Mouse (Mus musculus): ENCODE data around the gene Pisd. TPM values are rescaled to one million over a fixed set of nuclear protein-coding genes. Genes with fewer than 3 reads are reported as not detected.
"Not testable (repeated sequence)": the region's sequence is repeated elsewhere in the genome, so short reads cannot be mapped to it uniquely, and the experiment has no call there.

Pisd gene
- polyA plus RNA-seq (2012; ENCODE audit: insufficient read depth, insufficient read length, low replicate concordance, missing spikeins), result not detected in 2 replicates

DNA sequence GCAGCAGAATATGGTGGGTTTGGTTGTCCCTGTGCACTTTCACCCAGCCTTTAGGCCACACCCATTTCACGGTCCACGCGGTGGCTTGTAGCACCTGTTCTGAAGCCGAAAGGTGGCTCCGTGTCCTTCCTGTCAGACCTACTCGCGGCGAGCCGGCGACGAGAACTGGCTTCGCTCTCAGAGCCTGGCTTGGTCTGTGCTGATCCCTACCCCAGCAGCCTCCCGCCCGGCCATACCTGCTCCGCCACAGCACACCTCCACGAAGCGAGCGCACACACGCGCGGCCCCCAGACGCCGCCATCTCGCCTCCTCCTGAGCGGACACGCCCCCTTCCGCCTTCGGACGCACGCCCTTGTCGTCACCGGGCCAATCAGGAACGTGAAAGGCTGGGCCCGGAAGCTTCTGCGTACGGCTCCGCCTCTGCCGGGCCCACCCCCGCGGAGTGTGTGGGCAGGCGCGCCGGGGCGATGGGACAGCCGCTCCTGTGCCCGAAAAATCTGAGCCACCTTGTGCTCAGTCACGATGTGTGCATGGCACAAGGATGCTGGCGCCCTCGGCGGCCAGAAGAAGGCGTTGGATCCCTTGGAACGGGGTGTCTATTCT, at the start of gene Pisd:
Gene Pisd, minus strand, starts transcription at position 334 of the 603 bp plus-strand sequence.
- Histone ChIP-seq H3K4me3 (ENCODE audit: insufficient read depth, low read depth, low read length) (peak within 1 kb of the TSS; percentile 78), H3K4me1 (ENCODE audit: control insufficient read depth, insufficient read depth, low read length) (no peaks in the 10 kb centered on the region), H3K27ac (ENCODE audit: insufficient read depth, low read depth, low read length) (peak within 1 kb of the TSS; percentile 50)
- peak; percentile 92 for TF ChIP-seq POLR2A (IDR thresholded peaks at IDR 0.05; ENCODE audit: insufficient read depth, low read depth, low read length)
- 0 out of 2 replicates have a peak, but pooled peaks have one; percentile 25 for TF ChIP-seq CTCF (IDR thresholded peaks at IDR 0.05; ENCODE audit: insufficient read depth, low read depth, low read length)
- under 1% methylated on average over 52 of the region's 52 CpGs for WGBS

DNA sequence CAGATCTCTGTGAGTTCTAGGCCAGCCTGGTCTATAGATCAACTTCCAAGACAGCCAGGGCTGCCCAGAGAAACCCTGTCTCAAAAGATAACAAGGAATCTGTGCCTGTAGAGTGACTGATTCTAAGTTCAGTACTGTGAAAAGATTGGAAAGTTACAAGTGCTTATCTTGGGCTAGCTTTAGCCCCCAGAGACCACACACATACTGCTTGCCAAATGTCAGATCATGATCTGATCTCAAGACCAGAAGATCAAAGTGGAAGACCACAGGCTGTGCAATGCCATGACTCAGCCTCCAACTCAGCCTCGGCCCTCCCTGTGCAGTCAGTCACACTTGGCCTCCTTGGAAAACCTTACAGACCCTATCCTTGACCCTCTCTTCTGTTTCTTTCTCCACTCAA, 49.1 kb upstream of the Pisd start:
- peaks cover 5% of the 10 kb centered on the region; the same call in 1 of the 2 replicates for H3K4me1 ChIP-seq (ENCODE audit: control insufficient read depth, insufficient read depth, low read length)
- H3K4me3 ChIP-seq (ENCODE audit: insufficient read depth, low read depth, low read length), result no peak overlapping the region
- H3K27ac ChIP-seq (ENCODE audit: insufficient read depth, low read depth, low read length), result no peak overlapping the region
- TF ChIP-seq CTCF (IDR thresholded peaks at IDR 0.05; ENCODE audit: insufficient read depth, low read depth, low read length), result no peak
- TF ChIP-seq POLR2A (IDR thresholded peaks at IDR 0.05; ENCODE audit: insufficient read depth, low read depth, low read length), result no peak
- 69% methylated on average over 1 of the region's 1 CpGs for WGBS

DNA sequence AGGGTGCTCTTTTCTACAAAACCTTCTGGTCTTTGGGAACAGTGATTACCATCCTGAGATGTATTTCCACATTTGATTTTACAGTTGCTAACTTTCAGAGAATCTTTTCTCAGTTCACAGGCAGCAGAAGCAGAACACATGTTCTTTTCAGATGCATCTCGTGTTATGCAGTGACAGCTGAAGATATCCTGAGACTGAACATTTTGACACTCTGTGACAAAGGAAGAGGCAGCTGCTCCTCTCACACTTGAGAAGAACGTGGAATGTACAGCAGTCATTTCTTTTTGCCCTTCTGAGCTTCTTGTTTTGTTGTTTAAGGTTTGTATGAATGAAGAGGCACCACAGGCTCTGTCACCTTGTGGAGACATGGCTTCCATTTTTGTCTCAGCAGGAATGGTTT, 44.6 kb upstream of the Pisd start:
- TF ChIP-seq CTCF (IDR thresholded peaks at IDR 0.05; ENCODE audit: insufficient read depth, low read depth, low read length) (no peak), POLR2A (IDR thresholded peaks at IDR 0.05; ENCODE audit: insufficient read depth, low read depth, low read length) (no peak)
- no peak overlapping the region for H3K4me3 ChIP-seq (ENCODE audit: insufficient read depth, low read depth, low read length)
- peaks cover 7% of the 10 kb centered on the region; the same call in 1 of the 2 replicates for H3K4me1 ChIP-seq (ENCODE audit: control insufficient read depth, insufficient read depth, low read length)
- WGBS, result 83% methylated on average over 2 of the region's 2 CpGs
- H3K27ac ChIP-seq (ENCODE audit: insufficient read depth, low read depth, low read length), result no peak overlapping the region

DNA sequence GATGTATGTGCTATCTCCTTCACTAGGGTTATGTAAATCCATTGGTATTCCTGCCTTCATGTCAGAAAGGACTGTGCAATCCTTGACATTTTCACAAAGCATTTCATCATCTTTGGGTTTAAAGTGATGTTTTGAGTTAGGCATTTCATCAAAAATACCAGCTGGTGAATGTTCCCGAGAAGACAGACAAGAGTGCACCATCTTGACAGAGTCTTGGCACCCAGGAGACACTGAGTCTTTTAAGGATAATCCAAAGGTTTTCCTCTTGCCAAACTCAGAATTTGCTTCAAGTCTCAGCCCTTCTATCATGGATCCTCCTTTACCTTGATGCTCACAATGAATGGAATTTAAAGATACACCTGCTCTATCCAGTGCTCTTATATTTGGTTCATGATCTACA, 43.3 kb upstream of the Pisd start:
- not testable (repeated sequence) for H3K27ac ChIP-seq (ENCODE audit: insufficient read depth, low read depth, low read length); H3K4me1 ChIP-seq (ENCODE audit: control insufficient read depth, insufficient read depth, low read length); H3K4me3 ChIP-seq (ENCODE audit: insufficient read depth, low read depth, low read length)
- 78% methylated on average over 1 of the region's 1 CpGs for WGBS

DNA sequence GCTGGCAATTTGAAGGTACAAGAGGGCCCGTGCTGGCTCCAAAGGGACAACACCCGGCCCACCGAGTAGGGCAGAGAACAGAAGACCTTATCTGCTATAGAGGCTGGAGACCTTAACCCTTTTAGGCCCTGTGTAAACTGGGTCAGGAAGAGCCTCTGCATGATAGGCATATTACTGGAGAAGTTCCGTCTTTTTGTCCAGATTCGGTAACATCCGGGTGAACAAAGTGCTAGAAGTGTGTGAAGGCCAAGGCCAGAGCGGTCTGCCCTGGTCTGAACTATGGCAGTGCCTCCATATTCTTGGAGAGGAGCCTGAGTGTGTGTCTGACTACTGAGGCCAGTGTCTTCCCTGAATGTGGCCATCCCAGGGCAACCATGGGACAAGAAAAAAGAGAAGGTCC, 41.6 kb upstream of the Pisd start, which contains the start of gene Gm20671:
Gene Gm20671, minus strand, starts transcription at position 101 of the 400 bp plus-strand sequence.
- Histone ChIP-seq H3K4me3 (ENCODE audit: insufficient read depth, low read depth, low read length) (no peak within 1 kb of the TSS), H3K4me1 (ENCODE audit: control insufficient read depth, insufficient read depth, low read length) (peaks cover 6% of the 10 kb centered on the region), H3K27ac (ENCODE audit: insufficient read depth, low read depth, low read length) (no peak within 1 kb of the TSS)
- 89% methylated on average over 7 of the region's 7 CpGs for WGBS
- TF ChIP-seq CTCF (IDR thresholded peaks at IDR 0.05; ENCODE audit: insufficient read depth, low read depth, low read length) (no peak), POLR2A (IDR thresholded peaks at IDR 0.05; ENCODE audit: insufficient read depth, low read depth, low read length) (no peak)

DNA sequence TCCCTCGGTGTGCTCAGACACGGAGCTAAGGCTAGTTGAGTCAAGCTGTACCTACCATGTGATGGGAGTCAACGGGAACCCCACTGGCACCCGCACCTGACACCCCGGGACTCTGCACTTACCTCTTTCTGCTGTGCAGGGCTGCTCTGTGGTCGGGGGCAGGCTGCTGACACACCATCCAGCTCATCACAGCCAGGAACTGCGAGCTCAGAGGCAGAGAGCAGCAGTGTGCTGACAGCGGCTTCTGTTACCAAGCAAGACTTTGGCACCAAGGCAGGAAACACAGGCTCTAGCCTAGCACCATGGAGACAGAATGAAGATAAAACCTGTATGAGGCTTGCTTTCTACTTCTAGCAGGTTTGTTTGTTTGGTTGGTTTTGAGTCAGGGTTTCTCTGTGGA, 35.0 kb upstream of the Pisd start:
- Histone ChIP-seq H3K4me1 (ENCODE audit: control insufficient read depth, insufficient read depth, low read length) (peaks cover 4% of the 10 kb centered on the region), H3K27ac (ENCODE audit: insufficient read depth, low read depth, low read length) (no peak overlapping the region), H3K4me3 (ENCODE audit: insufficient read depth, low read depth, low read length) (no peak overlapping the region)
- TF ChIP-seq POLR2A (IDR thresholded peaks at IDR 0.05; ENCODE audit: insufficient read depth, low read depth, low read length) (no peak), CTCF (IDR thresholded peaks at IDR 0.05; ENCODE audit: insufficient read depth, low read depth, low read length) (no peak)
- WGBS, result 89% methylated on average over 8 of the region's 8 CpGs

DNA sequence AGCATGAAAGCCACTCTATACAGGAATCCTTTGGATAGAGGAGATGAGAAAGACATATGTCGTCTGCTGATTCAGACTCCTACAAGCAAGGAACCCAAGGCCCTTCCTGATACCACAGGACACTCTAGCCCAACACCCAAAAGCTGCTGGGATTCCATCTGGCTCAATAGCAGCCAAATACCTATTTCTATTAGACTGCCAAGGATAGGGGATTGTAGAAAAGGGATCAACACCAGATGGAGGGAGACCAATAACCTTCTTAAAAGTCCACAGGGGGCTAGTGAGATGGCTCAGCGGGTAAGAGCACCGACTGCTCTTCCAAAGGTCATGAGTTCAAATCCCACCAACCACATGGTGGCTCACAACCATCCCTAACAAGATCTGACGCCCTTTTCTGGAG, 29.9 kb upstream of the Pisd start:
- Histone ChIP-seq H3K27ac (ENCODE audit: insufficient read depth, low read depth, low read length) (no peak overlapping the region), H3K4me3 (ENCODE audit: insufficient read depth, low read depth, low read length) (no peak overlapping the region), H3K4me1 (ENCODE audit: control insufficient read depth, insufficient read depth, low read length) (no peaks in the 10 kb centered on the region)
- 98% methylated on average over 4 of the region's 4 CpGs for WGBS
- TF ChIP-seq POLR2A (IDR thresholded peaks at IDR 0.05; ENCODE audit: insufficient read depth, low read depth, low read length) (no peak), CTCF (IDR thresholded peaks at IDR 0.05; ENCODE audit: insufficient read depth, low read depth, low read length) (no peak)

DNA sequence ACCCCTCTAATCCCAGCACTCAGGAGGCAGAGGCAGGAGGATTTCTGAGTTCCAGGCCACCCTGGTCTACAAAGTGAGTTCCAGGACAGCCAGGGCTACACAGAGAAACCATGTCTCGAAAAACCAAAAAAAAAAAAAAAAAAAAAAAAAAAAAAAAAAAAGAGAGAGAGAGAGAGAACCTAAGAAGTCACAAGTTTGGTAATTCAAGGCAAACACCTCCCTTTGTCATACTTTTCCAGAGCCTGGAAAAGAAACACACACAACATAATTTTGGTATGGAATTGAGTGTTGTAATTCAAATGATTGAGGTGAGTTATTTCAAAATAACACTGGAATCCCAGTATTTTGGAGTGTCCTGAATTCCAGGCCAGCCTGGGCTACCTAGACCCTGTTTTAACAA, 1.0 kb upstream of the Pisd start:
- H3K4me1 ChIP-seq (ENCODE audit: control insufficient read depth, insufficient read depth, low read length); H3K27ac ChIP-seq (ENCODE audit: insufficient read depth, low read depth, low read length); H3K4me3 ChIP-seq (ENCODE audit: insufficient read depth, low read depth, low read length): not testable (repeated sequence)
- WGBS, result 56% methylated on average over 1 of the region's 1 CpGs

DNA sequence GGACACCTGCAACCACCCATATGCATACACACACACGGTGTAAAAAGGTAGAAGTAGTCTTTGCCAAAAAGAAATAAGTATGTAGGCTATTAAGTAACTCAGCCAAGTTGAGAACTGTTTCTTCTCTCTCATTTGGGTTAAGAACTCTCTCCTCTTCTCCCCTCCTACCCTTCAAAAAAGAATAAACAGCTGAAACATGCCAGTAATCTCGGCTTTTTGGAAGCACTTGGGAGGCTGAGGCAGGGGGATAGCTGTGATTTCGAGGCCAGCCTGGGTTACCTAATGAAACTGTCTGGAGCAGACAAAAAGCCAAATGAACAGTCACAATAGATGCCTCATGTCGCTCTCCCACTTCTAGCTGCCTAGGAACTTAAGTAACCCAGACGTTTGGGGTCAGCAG, 720 bp downstream of the Pisd start:
- H3K4me3 ChIP-seq (ENCODE audit: insufficient read depth, low read depth, low read length), result peak overlapping the region; percentile 78
- 20% methylated on average over 5 of the region's 5 CpGs for whole genome bisulfite sequencing
- no peak overlapping the region; the same call in 1 of the 2 replicates for H3K27ac ChIP-seq (ENCODE audit: insufficient read depth, low read depth, low read length)
- H3K4me1 ChIP-seq (ENCODE audit: control insufficient read depth, insufficient read depth, low read length), result no peaks in the 10 kb centered on the region
- TF ChIP-seq CTCF (IDR thresholded peaks at IDR 0.05; ENCODE audit: insufficient read depth, low read depth, low read length) (no peak), POLR2A (IDR thresholded peaks at IDR 0.05; ENCODE audit: insufficient read depth, low read depth, low read length) (no peak)

DNA sequence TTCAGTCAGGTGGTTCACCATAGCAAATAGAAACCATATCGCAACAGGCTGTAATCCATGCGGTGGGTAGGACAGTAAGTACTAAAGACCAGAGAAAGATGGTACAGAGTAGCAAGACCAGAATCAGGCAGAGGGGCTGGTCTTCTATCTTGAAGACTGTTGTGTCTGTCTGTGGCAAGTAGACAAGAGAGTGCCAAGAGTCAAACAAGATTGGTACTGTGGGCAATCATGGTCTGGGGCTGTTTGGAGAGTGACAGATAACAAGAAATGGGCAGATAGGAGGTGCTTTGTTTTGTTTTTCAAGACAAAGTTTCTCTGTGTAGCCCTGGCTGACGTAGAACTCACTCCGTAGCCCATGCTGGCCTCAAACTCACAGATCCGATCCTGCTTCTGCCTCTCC, 3.9 kb downstream of the Pisd start:
- WGBS, result 93% methylated on average over 5 of the region's 5 CpGs
- Histone ChIP-seq H3K4me3 (ENCODE audit: insufficient read depth, low read depth, low read length) (no peak overlapping the region), H3K4me1 (ENCODE audit: control insufficient read depth, insufficient read depth, low read length) (no peaks in the 10 kb centered on the region), H3K27ac (ENCODE audit: insufficient read depth, low read depth, low read length) (no peak overlapping the region)
- TF ChIP-seq POLR2A (IDR thresholded peaks at IDR 0.05; ENCODE audit: insufficient read depth, low read depth, low read length) (no peak), CTCF (IDR thresholded peaks at IDR 0.05; ENCODE audit: insufficient read depth, low read depth, low read length) (no peak)
